Mouse (Mus musculus) kidney, adult 2 months (tissue): ENCODE measurements at regions not wholly inside any gene's neighbourhood (a gene's known extent, or its start where the extent isn't known, plus 50 kb on each side); places are given as distances from the start of the nearest gene placed in this dataset.
"Not testable (repeated sequence)": the region's sequence is repeated elsewhere in the genome, so short reads cannot be mapped to it uniquely, and the experiment has no call there.

Source experiments
- DNase-seq: peaks from one replicate; pipeline ENCODE4 v3.0.0; 2021
- H3K27ac ChIP-seq: fragments of 200-500 bp; 2 replicates; pipeline ENCODE4 v1.5.1; 2012; ENCODE audit warnings: low read depth, low read length, control low read depth, inconsistent platforms; ENCODE audit not compliant: insufficient read depth
- H3K27me3 ChIP-seq: fragments of 200-500 bp; replicated peaks from 2 replicates; pipeline ENCODE4 v1.6.1; 2012; ENCODE audit warnings: mild to moderate bottlenecking, moderate library complexity, low read length, inconsistent platforms; ENCODE audit not compliant: control insufficient read depth, insufficient read depth
- H3K36me3 ChIP-seq: fragments of 200-500 bp; 2 replicates; pipeline ENCODE4 v1.6.1; 2012; ENCODE audit warnings: mild to moderate bottlenecking, moderate library complexity, low read length, inconsistent platforms; ENCODE audit not compliant: control insufficient read depth, insufficient read depth
- H3K4me1 ChIP-seq: fragments of 200-500 bp; 2 replicates; pipeline ENCODE4 v1.6.1; 2011; ENCODE audit warnings: low read length; ENCODE audit not compliant: control insufficient read depth, insufficient read depth
- H3K4me3 ChIP-seq: fragments of 200-500 bp; 2 replicates; pipeline ENCODE4 v1.5.1; 2011; ENCODE audit warnings: mild to moderate bottlenecking, low read depth, low read length, control low read depth; ENCODE audit not compliant: insufficient read depth
- CTCF ChIP-seq: fragments of 200-500 bp; conservative IDR thresholded peaks from 2 replicates; pipeline ENCODE4 v1.5.1; 2011; ENCODE audit warnings: low read depth, mild to moderate bottlenecking, control low read depth, low read length, moderate library complexity, mixed read lengths; ENCODE audit not compliant: insufficient read depth, insufficient read length
- POLR2A ChIP-seq: fragments of 200-500 bp; IDR thresholded peaks from one replicate; pipeline ENCODE4 v1.6.1; 2011; ENCODE audit warnings: low read depth, low read length, control low read depth
- WGBS: fragments of 180-500 bp; shearing (Covaris S2); methylation state at CpG from one replicate; pipeline ENCODE4 v1.1.7; 2018; 5-methylcytosine and 5-hydroxymethylcytosine counted together

DNA sequence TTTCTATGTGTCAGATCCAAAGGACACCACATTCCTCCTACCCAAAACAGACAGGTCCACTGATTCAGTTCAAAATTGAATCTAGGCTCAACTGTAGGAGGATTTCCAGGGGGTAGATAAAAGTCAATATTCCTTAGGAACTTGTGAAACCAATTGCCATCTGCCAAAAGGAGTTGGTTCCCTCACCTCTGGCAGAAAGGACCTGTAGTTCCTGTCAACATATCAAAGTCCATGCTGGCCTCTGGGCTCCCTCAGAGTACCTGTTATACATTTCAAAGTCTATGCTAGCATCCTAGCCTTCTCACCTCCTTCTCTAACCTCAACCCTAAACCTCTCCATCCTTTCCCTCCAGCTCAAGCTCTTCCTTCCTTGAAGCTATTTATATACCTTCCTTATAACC is 95.5 kb upstream of the Trim24 start:
- Histone ChIP-seq H3K27ac (no peak overlapping the region), H3K4me3 (no peak overlapping the region), H3K27me3 (no peaks in the 10 kb centered on the region)

DNA sequence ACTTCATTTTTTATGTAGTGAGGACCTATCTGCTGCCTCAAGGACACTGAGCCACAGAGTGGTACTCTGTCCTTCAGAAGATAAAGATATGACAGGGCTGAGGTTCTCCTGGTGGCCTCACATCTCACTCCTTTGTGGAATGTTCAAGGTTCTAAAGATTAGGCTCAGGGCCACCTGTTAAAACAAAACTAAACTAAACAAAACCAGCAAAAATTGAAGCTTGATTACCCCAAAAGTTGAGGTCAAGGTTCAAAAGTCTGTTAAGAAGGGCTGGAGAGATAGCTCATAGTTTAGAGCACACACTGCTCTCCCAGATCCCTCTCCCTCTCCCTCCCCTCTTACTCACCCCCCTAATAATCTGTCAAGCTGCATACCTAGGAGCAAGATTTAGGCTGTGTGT is 90.7 kb upstream of the Trim24 start:
- Histone ChIP-seq H3K36me3 (no peaks in the 10 kb centered on the region), H3K27ac (no peak overlapping the region), H3K4me3 (no peak overlapping the region), H3K4me1 (no peaks in the 10 kb centered on the region; the same call in 1 of the 2 replicates), H3K27me3 (no peaks in the 10 kb centered on the region)
- DNase-seq = peak; percentile 53
- TF ChIP-seq CTCF (no peak), POLR2A (no peak)

More for the DNA sequence above, 95.5 kb upstream of the Trim24 start:
- no peak for DNase-seq
- TF ChIP-seq CTCF = no peak
- TF ChIP-seq POLR2A = no peak
- Histone ChIP-seq H3K36me3 (no peaks in the 10 kb centered on the region), H3K4me1 (no peaks in the 10 kb centered on the region; the same call in 1 of the 2 replicates)

DNA sequence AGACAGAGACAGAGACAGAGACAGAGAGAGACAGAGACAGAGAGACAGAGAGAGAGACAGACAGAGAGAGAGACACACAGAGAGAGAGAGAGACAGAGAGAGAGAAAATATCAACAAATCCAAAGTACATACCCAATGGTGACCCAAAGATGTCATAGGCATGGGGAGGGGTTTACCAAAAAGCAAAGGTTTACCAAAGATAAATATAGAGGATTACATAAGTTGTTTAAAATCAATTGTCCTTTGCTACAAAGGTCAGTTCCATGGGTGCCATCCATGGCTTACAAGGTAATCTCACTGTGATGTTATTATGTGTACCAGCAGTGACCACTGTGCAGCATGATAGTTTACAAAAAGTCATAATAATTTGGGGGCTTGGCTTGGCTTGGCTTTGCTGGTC is 88.7 kb upstream of the Trim24 start:
- Histone ChIP-seq H3K27me3 (no peaks in the 10 kb centered on the region), H3K4me3 (no peak overlapping the region), H3K27ac (no peak overlapping the region), H3K36me3 (no peaks in the 10 kb centered on the region), H3K4me1 (no peaks in the 10 kb centered on the region; the same call in 1 of the 2 replicates)
- no peak for TF ChIP-seq CTCF
- TF ChIP-seq POLR2A = no peak
- DNase-seq = no peak

DNA sequence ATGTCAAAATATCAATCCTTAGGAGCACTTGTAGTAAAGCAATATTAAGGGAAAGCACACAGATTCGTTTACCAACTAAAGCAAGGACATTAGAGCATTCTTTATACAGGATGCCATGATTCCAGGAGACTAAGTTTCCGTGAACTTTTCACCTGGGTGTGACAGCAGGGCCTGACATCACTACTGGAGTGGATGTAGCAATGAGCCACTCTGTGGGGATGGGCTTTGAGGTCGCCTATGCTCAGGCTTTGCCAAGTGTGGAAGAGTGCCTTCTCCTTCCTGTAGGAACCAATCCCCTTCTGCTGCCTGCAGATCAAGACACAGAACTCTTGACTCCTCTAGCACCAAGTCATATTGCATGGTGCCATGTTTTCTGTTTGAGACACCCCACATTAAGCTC is 85.3 kb upstream of the Trim24 start:
- not testable (repeated sequence) for H3K4me3 ChIP-seq, DNase-seq, H3K27ac ChIP-seq, H3K36me3 ChIP-seq, H3K4me1 ChIP-seq, H3K27me3 ChIP-seq
- WGBS = 90% methylated on average over 3 of the region's 3 CpGs

DNA sequence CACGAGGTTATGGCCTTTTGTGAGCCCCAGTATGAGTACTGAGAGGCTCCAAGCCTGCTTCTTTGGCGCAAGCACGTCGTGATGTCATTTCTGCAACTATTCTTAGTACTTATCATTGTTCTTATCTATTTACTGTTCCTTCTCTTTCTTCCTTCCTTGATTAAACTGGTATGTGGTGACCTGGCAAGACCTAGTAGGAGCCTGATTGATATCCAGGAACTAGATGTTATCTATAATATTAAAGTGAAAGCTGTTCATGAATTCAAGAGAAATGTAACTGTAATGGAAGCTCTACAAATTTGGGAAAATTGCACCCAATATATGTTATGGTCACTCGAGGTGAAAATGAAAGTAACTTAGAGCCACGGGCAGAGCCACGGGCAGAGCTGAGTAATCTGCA is 84.9 kb upstream of the Trim24 start:
- no peaks in the 10 kb centered on the region for H3K4me1 ChIP-seq
- no peaks in the 10 kb centered on the region for H3K36me3 ChIP-seq
- H3K27me3 ChIP-seq = no peaks in the 10 kb centered on the region
- no peak overlapping the region for H3K27ac ChIP-seq
- TF ChIP-seq CTCF = no peak
- no peak for TF ChIP-seq POLR2A
- H3K4me3 ChIP-seq = no peak overlapping the region
- DNase-seq = no peak
- 85% methylated on average over 7 of the region's 7 CpGs for WGBS

DNA sequence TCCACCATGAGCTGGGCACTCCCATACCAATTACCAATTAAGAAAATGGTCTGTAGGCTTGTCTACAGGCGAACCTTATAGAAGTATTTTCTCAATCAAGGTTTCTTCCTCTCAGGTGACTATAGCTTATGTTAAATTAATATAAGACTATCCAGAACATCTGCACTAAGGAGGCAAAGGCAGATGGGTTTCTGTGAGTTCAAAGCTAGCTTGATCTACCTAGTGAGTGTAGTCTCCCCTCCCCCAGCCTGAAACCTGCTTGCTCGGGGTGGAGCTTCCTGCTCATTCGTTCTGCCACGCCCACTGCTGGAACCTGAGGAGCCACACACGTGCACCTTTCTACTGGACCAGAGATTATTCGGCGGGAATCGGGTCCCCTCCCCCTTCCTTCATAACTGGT is 82.8 kb upstream of the Trim24 start:
- WGBS = 94% methylated on average over 5 of the region's 8 CpGs
- not testable (repeated sequence) for DNase-seq, H3K27me3 ChIP-seq

DNA sequence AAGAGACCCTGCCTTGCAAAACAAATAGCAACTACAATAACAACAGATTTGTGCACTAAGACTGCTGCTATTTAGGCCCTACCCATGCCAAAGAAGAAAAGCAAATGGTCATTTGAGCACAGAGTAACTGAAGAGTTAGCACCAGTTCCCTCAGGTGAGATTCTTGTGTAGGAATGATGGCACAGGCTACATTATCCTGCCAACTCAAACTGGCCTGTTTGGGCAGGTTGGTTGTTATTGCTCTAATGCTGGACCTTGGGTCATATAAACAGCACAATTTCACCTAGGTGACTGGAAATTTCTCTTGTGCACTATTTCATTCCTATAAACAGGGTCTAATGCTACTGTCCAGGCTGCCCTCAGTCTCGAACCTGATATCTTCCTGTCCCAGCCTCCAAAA is 79.7 kb upstream of the Trim24 start:
- no peak overlapping the region for H3K4me3 ChIP-seq
- DNase-seq = no peak
- no peak overlapping the region for H3K27ac ChIP-seq
- no peaks in the 10 kb centered on the region for H3K36me3 ChIP-seq
- 87% methylated on average over 1 of the region's 1 CpGs for WGBS
- TF ChIP-seq POLR2A = no peak
- H3K27me3 ChIP-seq = no peaks in the 10 kb centered on the region
- peaks cover 3% of the 10 kb centered on the region; the same call in 1 of the 2 replicates for H3K4me1 ChIP-seq

More for the DNA sequence above, 82.8 kb upstream of the Trim24 start:
- not testable (repeated sequence) for H3K36me3 ChIP-seq, H3K4me3 ChIP-seq, H3K27ac ChIP-seq, H3K4me1 ChIP-seq

DNA sequence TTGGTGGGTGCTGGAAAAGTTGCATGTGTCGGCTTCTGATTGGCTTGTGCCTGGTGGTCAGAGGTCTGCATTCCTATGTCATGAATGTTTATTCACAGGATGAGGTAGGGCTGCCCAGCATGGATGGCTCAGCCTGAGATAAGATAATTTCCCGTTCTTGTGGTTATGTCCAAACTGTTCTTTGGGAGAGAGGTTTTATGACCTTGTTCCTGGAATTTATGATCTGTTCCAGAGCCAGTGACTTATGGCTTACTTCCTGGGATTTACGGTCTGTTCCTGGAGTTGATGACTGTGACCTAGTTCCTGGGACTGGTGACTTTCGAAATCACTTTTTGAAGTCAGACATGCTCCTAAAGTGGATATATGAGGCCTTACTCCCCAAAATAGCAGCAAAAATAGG is 76.4 kb upstream of the Trim24 start:
- peak; percentile 56 for DNase-seq
- H3K4me3 ChIP-seq = no peak overlapping the region
- no peak for TF ChIP-seq POLR2A
- TF ChIP-seq CTCF = no peak
- no peaks in the 10 kb centered on the region for H3K36me3 ChIP-seq
- H3K4me1 ChIP-seq = peaks cover 3% of the 10 kb centered on the region; the same call in 1 of the 2 replicates
- WGBS = 23% methylated on average over 4 of the region's 4 CpGs
- no peak overlapping the region for H3K27ac ChIP-seq
- H3K27me3 ChIP-seq = no peaks in the 10 kb centered on the region
